Mouse (Mus musculus) mouse trophoblast stem cell (cell line): ENCODE data around the gene Gpld1.
"Not testable (repeated sequence)": the region's sequence is repeated elsewhere in the genome, so short reads cannot be mapped to it uniquely, and the experiment has no call there.

Experiments
- in situ Hi-C, 2 experiments: fragments of 300-500 bp; cut with MseI, MboI; formaldehyde crosslinking; loops; 2 replicates in 1 of 2; 3 replicates in 1 of 2; pipeline ENCODE4 v1.15.1; 2025

The Gpld1 gene

GRCm38 (mm10) chr13:24947158-24947557 lies 4.2 kb downstream of the Gpld1 start:
- in situ Hi-C loops = no loop called here

GRCm38 (mm10) chr13:24948870-24949269 lies 5.9 kb downstream of the Gpld1 start:
- in situ Hi-C loops = no loop called here

DNA sequence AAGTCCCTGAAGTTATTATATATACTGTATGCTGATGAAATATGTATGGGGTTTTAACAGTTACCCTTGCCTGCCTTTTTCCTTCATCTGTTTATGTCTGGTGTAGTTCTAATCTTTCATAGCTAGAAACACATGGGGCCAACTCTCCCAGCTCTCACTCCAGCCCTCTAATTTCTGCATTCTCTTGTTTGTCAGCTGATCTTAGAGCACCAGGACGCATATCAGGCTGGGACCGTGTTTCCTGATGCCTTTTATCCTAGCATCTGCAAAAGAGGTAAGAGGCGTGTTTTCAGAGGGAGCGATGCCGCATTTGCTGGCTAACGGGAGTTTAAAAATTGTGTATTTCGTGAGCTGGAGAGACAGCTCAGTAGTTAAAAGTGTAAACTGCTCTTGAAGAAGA lies 9.7 kb downstream of the Gpld1 start:
- in situ Hi-C loops = no loop called here

- in situ Hi-C loops = no loop called here
Measured at GRCm38 (mm10) chr13:24955091-24955490, 12.1 kb downstream of the Gpld1 start.

GRCm38 (mm10) chr13:24955500-24955899 lies 12.5 kb downstream of the Gpld1 start:
- in situ Hi-C loops = no loop called here

GRCm38 (mm10) chr13:24958671-24959070 lies 15.7 kb downstream of the Gpld1 start:
- in situ Hi-C loops = no loop called here

DNA sequence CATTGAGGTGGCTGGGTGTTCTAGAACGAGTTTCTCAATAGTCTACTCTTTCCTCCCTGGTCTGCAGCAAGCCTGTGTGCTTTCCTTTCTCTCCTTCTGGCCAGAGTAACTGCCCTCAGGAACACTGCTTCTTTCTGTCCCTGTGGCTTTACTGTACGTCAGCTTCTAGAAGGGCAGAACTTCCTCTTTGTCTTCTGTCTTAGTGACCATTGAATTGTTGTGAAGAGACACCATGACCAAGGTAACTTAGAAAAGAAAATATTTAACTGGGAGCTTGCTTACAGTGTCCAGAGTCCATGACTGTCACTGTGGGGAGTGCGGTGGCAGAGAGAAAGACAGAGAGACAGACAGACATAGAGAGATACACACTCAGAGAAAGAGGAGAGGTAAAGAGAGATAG lies 17.1 kb downstream of the Gpld1 start:
- in situ Hi-C loops = no loop called here

- in situ Hi-C loops = no loop called here
Measured at GRCm38 (mm10) chr13:24962119-24962518, 19.2 kb downstream of the Gpld1 start.

DNA sequence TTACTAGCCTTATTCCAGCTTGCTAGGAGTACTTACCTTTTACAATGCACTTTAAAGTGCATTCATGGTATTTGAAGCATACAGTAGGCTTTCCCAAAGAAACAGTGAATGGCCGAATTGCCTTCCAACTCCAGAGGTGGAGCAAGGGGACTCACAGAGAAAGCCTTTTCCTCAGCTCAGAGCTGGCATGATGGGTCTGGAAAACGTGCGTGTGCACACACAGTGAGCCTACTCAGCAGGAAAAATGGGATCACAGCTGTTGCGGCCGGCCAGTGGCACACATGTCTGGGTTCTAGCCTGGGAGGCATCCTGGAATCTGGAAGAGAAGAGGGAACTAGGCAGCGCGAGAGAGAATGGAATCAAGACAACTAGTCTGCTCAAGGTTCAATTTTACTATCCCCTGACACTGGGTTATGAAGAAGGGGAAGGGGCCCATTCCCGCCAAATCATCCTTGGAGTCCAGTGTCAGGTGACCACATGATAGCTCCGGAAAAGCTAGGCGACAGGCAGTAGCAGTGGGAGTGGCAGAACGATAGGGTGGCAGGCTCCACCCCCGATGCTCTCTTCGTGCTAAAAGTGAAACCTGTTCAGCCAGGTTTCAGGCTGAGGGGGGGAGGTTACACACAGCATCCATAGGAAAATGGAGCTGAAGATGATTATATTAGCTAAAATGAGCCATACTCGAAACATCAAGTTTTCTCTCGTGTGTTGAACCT lies 22.3 kb downstream of the Gpld1 start:
- in situ Hi-C loops = no loop called here

DNA sequence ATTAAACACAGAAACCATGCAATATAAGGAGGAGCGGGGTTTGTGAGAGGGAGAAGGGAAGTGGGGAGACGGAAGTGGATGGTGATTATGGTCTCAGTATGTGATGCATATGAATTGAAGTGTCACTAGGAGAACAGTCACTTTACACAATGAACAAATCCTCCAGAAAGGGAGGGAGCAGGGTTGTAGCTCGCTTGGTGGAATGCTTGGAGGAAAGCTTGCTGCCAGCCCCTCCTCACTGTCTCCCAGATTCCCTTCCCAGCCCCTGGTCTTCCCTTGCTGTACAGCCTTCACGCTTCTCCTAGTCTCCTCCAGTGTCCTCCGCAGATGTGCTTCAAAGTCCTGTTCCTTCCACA lies 22.9 kb downstream of the Gpld1 start:
- in situ Hi-C loops = no loop called here

DNA sequence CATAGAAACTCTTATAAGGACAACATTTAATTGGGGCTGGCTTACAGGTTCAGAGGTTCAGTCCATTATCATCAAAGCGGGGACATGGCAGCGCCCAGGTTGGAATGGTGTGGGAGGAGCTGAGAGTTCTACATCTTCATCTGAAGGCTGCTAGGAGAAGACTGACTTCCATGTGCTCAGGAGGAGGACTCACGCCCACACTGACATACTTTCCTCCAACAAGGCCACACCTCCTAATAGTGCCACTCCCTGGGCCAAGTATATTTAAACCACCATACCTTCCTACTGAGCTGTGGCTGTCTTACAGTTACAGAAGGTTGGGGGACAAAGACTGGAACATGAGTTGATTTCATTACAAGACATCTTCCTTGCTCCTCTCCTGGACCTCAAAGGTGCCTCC lies 28.8 kb downstream of the Gpld1 start:
- in situ Hi-C loops = not testable (repeated sequence)

DNA sequence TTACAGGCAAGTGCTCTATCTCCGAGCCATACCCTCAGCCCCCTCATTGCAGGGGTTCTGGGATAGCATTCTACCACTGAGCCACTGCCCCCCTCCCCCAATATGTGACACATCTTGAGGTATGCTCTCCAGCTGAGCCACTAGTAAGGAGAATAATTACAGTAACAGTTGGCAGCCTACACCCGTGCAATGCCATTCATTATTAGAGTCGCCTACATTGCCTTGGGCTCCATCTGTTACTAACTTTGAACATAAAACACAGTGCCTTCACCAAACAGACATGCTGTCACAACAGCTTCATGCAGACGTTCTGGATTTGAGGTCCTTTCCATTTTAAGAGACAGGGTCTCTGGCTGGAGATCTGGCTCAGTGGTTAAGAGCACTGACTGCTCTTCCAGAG lies 33.4 kb downstream of the Gpld1 start:
- in situ Hi-C loops = no loop called here

DNA sequence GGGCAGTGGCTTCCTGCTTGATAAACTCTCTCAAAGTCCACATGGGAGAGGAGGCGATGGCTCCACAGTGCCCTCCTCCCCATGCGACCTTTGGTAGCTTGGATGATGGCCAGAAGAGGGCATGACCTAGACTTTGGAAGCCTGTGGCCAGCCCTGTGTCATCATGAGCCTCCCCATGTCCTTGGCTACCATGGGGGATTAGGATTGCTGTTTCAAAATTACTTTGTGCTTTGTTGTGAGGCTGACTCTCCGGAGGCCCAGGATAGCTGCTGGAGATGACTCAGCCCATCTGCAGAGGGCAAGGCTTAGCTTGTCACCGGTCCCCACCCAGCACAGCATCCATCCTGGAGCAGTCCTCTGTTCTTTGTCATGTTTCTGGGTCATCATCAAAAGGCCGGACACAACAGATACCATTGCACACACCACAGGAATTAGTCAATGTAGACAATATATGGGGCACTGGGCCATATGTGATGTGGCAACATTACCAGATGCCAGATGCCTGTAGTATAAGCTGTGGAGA lies 34.9 kb downstream of the Gpld1 start:
- in situ Hi-C loops = no loop called here

- in situ Hi-C loops = no loop called here
Measured at GRCm38 (mm10) chr13:24981031-24981430, 38.1 kb downstream of the Gpld1 start.

GRCm38 (mm10) chr13:24985435-24985834 lies 42.5 kb downstream of the Gpld1 start:
- in situ Hi-C loops = loop anchor here in 1 of 2 experiments (5.0 kb wide), 1 partner anchor 48 kb away; the partner anchor contains the start of gene Aldh5a1

DNA sequence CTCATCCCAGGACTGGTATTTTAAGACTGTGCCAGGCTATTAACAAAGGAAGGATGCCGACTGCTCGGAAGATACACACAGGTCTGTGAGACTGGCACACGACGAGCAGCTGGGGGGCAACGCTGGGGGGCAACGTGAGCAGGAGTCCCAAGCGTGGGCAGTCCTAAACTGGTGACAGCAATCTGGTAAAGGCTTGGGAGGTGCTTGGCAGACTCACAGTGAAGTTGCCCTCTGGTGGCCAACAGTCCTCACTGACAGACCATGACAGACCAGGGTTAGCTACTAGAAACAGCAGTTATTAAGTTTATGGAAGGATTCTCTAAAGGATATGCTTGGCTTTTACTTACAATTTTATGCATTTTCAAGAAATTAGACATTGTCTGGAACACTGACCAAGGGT lies 45.4 kb downstream of the Gpld1 start:
- in situ Hi-C loops = loop anchor here in 1 of 2 experiments (5.0 kb wide), 1 partner anchor 51 kb away; the partner anchor contains the start of gene Aldh5a1

DNA sequence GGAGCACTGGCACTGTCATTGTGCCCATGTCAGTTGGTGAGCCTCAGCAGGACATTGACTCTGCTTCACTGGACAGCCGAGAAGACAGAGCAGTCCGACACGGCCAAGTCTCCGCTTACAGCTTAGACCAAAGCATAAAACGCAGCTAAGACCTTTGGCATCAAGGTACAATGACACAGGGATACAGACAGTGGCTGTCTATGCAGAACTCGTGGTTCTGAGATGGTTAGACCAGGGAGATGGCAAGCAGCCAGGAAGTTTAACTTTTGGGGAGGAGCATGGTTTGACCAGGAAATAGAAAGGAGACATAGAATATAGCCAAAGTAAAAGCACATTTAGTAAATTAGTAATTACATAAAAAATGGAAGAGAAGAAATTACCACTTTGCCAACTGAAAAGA lies 46.1 kb downstream of the Gpld1 start:
- in situ Hi-C loops = loop anchor here in 1 of 2 experiments (5.0 kb wide), 1 partner anchor 52 kb away; the partner anchor contains the start of gene Aldh5a1

GRCm38 (mm10) chr13:24993160-24993559 lies 50.2 kb downstream of the Gpld1 start:
- in situ Hi-C loops = no loop called here

- in situ Hi-C loops = no loop called here
Measured at GRCm38 (mm10) chr13:24999538-24999937, 56.6 kb downstream of the Gpld1 start.

DNA sequence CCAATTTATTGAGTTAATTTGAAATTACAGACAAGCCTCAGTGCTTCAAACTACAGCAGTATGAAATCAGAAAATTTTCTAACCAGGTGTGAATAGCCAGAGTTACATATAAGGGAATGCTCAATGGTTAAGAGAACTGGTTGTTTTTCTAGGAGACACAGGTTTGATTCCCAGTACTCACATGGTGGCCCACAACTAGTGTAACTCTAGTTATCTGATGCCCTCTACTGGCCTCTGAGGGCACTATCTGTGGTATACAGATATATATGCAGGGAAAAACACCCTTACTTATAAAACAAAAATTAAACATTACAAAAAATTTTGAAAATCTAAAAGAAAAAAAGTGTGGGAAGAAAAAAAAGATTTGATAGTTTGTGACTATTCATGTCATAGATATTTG lies 60.0 kb downstream of the Gpld1 start:
- in situ Hi-C loops = no loop called here

DNA sequence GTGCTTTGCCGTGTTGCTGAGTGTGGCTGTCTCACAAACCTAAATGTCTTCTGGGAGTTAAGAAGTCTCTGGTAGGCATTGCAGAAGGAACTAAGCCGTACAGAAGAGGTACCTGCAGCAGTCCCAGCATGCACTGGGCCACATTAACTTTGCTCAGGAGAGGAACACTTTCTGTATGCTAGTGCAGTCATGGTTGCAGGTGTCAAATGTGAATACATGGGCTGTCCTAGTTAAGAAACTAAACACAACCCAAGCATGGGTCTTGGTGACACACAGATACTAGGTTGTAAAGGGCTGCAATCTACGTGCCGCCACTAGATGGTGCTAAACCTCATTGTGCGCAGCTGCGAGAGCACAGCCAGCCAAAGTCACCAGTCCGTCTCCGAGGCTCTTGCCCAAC lies 64.2 kb downstream of the Gpld1 start:
- in situ Hi-C loops = no loop called here

DNA sequence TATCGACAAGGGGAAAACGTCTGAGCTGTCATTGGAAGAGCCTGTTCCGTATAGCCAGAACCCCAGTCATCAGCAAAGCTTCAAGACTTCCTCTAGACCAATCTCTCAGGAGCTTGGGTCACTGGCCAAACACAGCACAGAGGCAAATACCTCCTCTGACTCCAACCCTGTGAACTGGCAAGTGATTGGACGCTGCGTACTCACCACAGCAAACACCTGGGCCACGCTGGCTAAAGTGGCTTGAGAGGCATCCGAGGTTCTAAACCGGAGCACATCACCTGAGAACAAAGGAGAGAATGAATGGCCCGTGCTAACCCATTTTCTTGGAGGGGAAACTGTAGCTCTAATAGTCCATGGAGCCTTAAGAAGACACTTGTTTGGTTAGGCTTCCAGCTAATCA lies 75.4 kb downstream of the Gpld1 start:
- in situ Hi-C loops = no loop called here

DNA sequence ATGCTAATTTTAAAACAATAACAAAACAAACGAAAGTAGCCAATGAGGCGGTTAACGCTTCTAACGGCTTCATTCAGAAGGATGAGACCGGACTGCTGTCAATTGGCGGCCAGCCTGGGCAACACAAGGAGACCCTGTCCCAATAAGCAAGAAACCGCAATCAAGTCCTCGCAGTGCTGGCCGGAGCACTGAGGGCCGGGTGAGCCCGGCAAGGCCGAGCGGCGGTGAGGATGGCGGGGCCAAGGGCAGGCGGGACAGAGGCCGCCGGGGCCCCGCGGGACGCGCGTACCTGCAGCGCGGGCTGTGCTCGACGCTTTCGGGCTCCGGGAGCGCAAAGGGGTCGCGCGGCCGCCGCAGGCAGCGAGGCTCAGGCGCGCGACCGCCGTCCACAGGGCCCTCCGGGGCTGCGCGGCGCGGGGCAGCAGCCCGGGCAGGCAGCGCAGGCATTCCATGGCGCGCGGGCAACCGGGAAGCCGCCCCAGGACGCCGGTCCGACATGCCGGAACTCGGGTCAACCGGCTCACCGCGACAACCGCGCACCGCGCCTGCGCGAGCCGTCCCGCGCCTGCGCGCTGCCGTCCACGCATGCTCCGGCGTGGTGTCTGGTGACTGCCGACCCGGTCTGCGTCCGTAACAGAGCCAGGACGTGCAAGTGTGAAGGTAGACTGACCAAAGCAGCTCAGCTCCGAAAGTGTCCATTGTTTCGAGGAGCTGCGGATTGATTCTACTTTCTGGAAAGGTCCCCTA lies 77.0 kb downstream of the Gpld1 start, which contains the start of gene Mrs2:
Mrs2 (minus strand) TSS at position 587 of the 747 bp plus-strand sequence.
- in situ Hi-C loops = loop anchor here (5.0 to 10.0 kb wide), 2 partner anchors 95 to 97 kb away; no protein-coding TSS in a partner anchor
